Mouse (Mus musculus): ENCODE results near the gene Srgap2.

Gene Srgap2

GRCm38 (mm10) chr1:131541431-131541830, 14.3 kb upstream of the Srgap2 start:
- ChIA-PET POLR2A (interaction anchor here in 3 of 4 experiments (1.8 to 8.8 kb wide), 4 partner anchors 14 to 17 kb away, joined by 4 to 80 read pairs (median 34); partner anchors contain the start of genes Fam72a (in 3 of the 3) and Srgap2 (in 2 of the 3)), CTCF (no interaction called here)

GRCm38 (mm10) chr1:131540795-131541194, 13.6 kb upstream of the Srgap2 start:
- POLR2A ChIA-PET: interaction anchor here in 3 of 4 experiments (1.8 to 8.8 kb wide), 4 partner anchors 13 to 17 kb away, joined by 4 to 80 read pairs (median 34); partner anchors contain the start of genes Fam72a (in 3 of the 3) and Srgap2 (in 2 of the 3)
- CTCF ChIA-PET: interaction anchor here in 1 of 4 experiments (0.6 kb wide), 1 partner anchor 757 kb away, joined by 3 read pairs; no protein-coding TSS in a partner anchor

- CTCF ChIA-PET: no interaction called here
- POLR2A ChIA-PET: interaction anchor here (0.8 to 8.8 kb wide), 8 partner anchors 9 to 228 kb away, joined by 3 to 80 read pairs (median 5); partner anchors contain the start of genes Fam72a (in 4 of the 4) and Srgap2 (in 3 of the 4)
These were observed 12.6 kb upstream of the Srgap2 start for GRCm38 (mm10) chr1:131539771-131540170.

- POLR2A ChIA-PET: interaction anchor here (0.5 to 5.8 kb wide), 120 partner anchors 9 to 948 kb away, joined by 3 to 151 read pairs (median 6); partner anchors contain the start of genes Pm20d1 (in 3 of the 4), Dyrk3 (in 2 of the 4), Avpr1b (in 1 of the 4) and Eif2d (in 1 of the 4)
- CTCF ChIA-PET: interaction anchor here in 1 of 4 experiments (0.7 to 1.8 kb wide), 2 partner anchors 186 to 338 kb away, joined by 3 to 5 read pairs; partner anchors contain the start of gene Rab29
These were observed 1.5 kb upstream of the Srgap2 start for GRCm38 (mm10) chr1:131528561-131529166.

- ChIA-PET CTCF (interaction anchor here in 2 of 4 experiments (0.6 to 1.8 kb wide), 11 partner anchors 14 to 454 kb away, joined by 3 to 6 read pairs (median 4); partner anchors contain the start of genes Rab29 (in 1 of the 2) and Rassf5 (in 1 of the 2)), POLR2A (interaction anchor here (0.5 to 5.8 kb wide), 190 partner anchors 9 to 1065 kb away, joined by 3 to 151 read pairs (median 5); partner anchors contain the start of genes Pm20d1 (in 3 of the 4), Slc41a1 (in 3 of the 4), Avpr1b (in 2 of the 4) and Dyrk3 (in 2 of the 4))
These were observed 942 bp upstream of the Srgap2 start for GRCm38 (mm10) chr1:131528081-131528507.

- ChIA-PET POLR2A (interaction anchor here (0.5 to 5.8 kb wide), 148 partner anchors 9 to 950 kb away, joined by 3 to 151 read pairs (median 5); partner anchors contain the start of genes Rassf5 (in 3 of the 4), Dyrk3 (in 2 of the 4), Gm29427 (in 2 of the 4) and Pm20d1 (in 2 of the 4)), CTCF (interaction anchor here in 2 of 4 experiments (0.6 to 1.8 kb wide), 11 partner anchors 48 to 746 kb away, joined by 3 to 5 read pairs (median 4); no protein-coding TSS in a partner anchor)
These were observed 531 bp downstream of the Srgap2 start for GRCm38 (mm10) chr1:131526371-131527270.

GRCm38 (mm10) chr1:131525586-131526271, 1.4 kb downstream of the Srgap2 start:
- CTCF ChIA-PET: interaction anchor here in 2 of 4 experiments (0.7 to 1.0 kb wide), 4 partner anchors 9 to 443 kb away, joined by 3 to 4 read pairs (median 4); no protein-coding TSS in a partner anchor
- POLR2A ChIA-PET: interaction anchor here (0.5 to 5.8 kb wide), 39 partner anchors 9 to 482 kb away, joined by 3 to 151 read pairs (median 9); partner anchors contain the start of genes Mapkapk2 (in 1 of the 4) and Pm20d1 (in 1 of the 4)

- ChIA-PET CTCF (interaction anchor here in 1 of 4 experiments (0.7 kb wide), 1 partner anchor 442 kb away, joined by 4 read pairs; no protein-coding TSS in a partner anchor), POLR2A (interaction anchor here in 3 of 4 experiments (0.6 to 5.8 kb wide), 25 partner anchors 8 to 688 kb away, joined by 3 to 151 read pairs (median 6); no protein-coding TSS in a partner anchor)
These were observed 2.0 kb downstream of the Srgap2 start for GRCm38 (mm10) chr1:131525101-131525585.

- CTCF ChIA-PET: no interaction called here
- POLR2A ChIA-PET: interaction anchor here in 3 of 4 experiments (0.6 to 5.8 kb wide), 10 partner anchors 7 to 1513 kb away, joined by 3 to 151 read pairs (median 4); no protein-coding TSS in a partner anchor
These were observed 3.4 kb downstream of the Srgap2 start for GRCm38 (mm10) chr1:131523794-131524193.

- CTCF ChIA-PET: interaction anchor here in 1 of 4 experiments (0.6 kb wide), 1 partner anchor 9 kb away, joined by 3 read pairs; no protein-coding TSS in a partner anchor
- POLR2A ChIA-PET: interaction anchor here in 3 of 4 experiments (0.9 to 7.8 kb wide), 7 partner anchors 10 to 98 kb away, joined by 3 to 151 read pairs (median 9); partner anchors contain the start of genes Fam72a (in 3 of the 3) and Srgap2 (in 3 of the 3)
These were observed 10.6 kb downstream of the Srgap2 start for GRCm38 (mm10) chr1:131516588-131516987.

GRCm38 (mm10) chr1:131514197-131514596, 13.0 kb downstream of the Srgap2 start:
- POLR2A ChIA-PET: interaction anchor here (0.5 to 7.8 kb wide), 21 partner anchors 9 to 484 kb away, joined by 3 to 151 read pairs (median 5); partner anchors contain the start of genes Fam72a (in 4 of the 4) and Srgap2 (in 4 of the 4)
- CTCF ChIA-PET: interaction anchor here in 2 of 4 experiments (0.6 to 1.2 kb wide), 2 partner anchors 13 to 252 kb away, joined by 3 to 4 read pairs; partner anchors contain the start of gene Fam72a (in 1 of the 2)

- ChIA-PET POLR2A (interaction anchor here in 3 of 4 experiments (1.1 to 7.8 kb wide), 6 partner anchors 10 to 14 kb away, joined by 4 to 151 read pairs (median 35); partner anchors contain the start of genes Fam72a (in 3 of the 3) and Srgap2 (in 3 of the 3)), CTCF (no interaction called here)
These were observed 14.0 kb downstream of the Srgap2 start for GRCm38 (mm10) chr1:131513136-131513535.

- POLR2A ChIA-PET: no interaction called here
- CTCF ChIA-PET: no interaction called here
These were observed 15.3 kb downstream of the Srgap2 start for GRCm38 (mm10) chr1:131511661-131512500.

- ChIA-PET POLR2A (no interaction called here), CTCF (no interaction called here)
These were observed 16.0 kb downstream of the Srgap2 start for GRCm38 (mm10) chr1:131511131-131511530.

- ChIA-PET POLR2A (interaction anchor here in 3 of 4 experiments (0.9 to 4.7 kb wide), 14 partner anchors 8 to 73 kb away, joined by 3 to 31 read pairs (median 4); partner anchors contain the start of genes Fam72a (in 3 of the 3) and Srgap2 (in 3 of the 3)), CTCF (no interaction called here)
These were observed 25.5 kb downstream of the Srgap2 start for GRCm38 (mm10) chr1:131501681-131502080.

GRCm38 (mm10) chr1:131498231-131498630, 28.9 kb downstream of the Srgap2 start:
- POLR2A ChIA-PET: interaction anchor here in 3 of 4 experiments (0.7 to 4.7 kb wide), 8 partner anchors 9 to 68 kb away, joined by 3 to 31 read pairs (median 4); partner anchors contain the start of genes Fam72a (in 3 of the 3) and Srgap2 (in 3 of the 3)
- CTCF ChIA-PET: no interaction called here
